In genomic region chr3:14795292-14796020, GRCm38 (mm10) we compare ENCODE assay signal across 37 mouse cellular contexts. TPM values are rescaled to one million over a fixed set of nuclear protein-coding genes. Genes with fewer than 3 reads are reported as not detected.
"Had no signal": no experiment of that assay in that cellular context is flagged by ENCODE, and none has a peak within 500 bp of the region (broad histone marks: within the 10 kb centered on the region; RNA-seq: fewer than 3 reads in every experiment).

No protein-coding gene starts in this region.

- H3K4me2 ChIP-seq: limb, embryonic 12.5 days; limb, embryonic 13.5 days; limb, embryonic 15.5 days; liver, embryonic 12.5 days; liver, embryonic 13.5 days; liver, embryonic 15.5 days; lung, embryonic 14.5 days; lung, embryonic 15.5 days; midbrain, embryonic 11.5 days; midbrain, embryonic 12.5 days; midbrain, embryonic 13.5 days; midbrain, embryonic 15.5 days; neural tube, embryonic 12.5 days; neural tube, embryonic 13.5 days had no signal

- H3K36me3 ChIP-seq: limb, embryonic 10.5 days; limb, embryonic 12.5 days; limb, embryonic 13.5 days; limb, embryonic 15.5 days; liver, embryonic 12.5 days; liver, embryonic 13.5 days; liver, embryonic 15.5 days; lung, embryonic 15.5 days; midbrain, embryonic 10.5 days; midbrain, embryonic 12.5 days; midbrain, embryonic 13.5 days; midbrain, embryonic 15.5 days; neural tube, embryonic 12.5 days; neural tube, embryonic 13.5 days had no signal

- H3K27me3 ChIP-seq: limb, embryonic 12.5 days; limb, embryonic 13.5 days; limb, embryonic 15.5 days; liver, embryonic 12.5 days; liver, embryonic 13.5 days; liver, embryonic 15.5 days; lung, embryonic 15.5 days; megakaryocyte, embryonic 14.5 days; midbrain, embryonic 12.5 days; midbrain, embryonic 13.5 days; midbrain, embryonic 15.5 days; neural tube, embryonic 12.5 days; neural tube, embryonic 13.5 days had no signal

- H3K4me1 ChIP-seq: limb, embryonic 10.5 days; limb, embryonic 12.5 days; limb, embryonic 13.5 days; limb, embryonic 15.5 days; liver, embryonic 12.5 days; liver, embryonic 13.5 days; liver, embryonic 15.5 days; lung, embryonic 15.5 days; megakaryocyte, embryonic 14.5 days; midbrain, embryonic 10.5 days; midbrain, embryonic 12.5 days; midbrain, embryonic 13.5 days; midbrain, embryonic 15.5 days; neural tube, embryonic 12.5 days; neural tube, embryonic 13.5 days had no signal

- H3K9ac ChIP-seq: limb, embryonic 12.5 days; limb, embryonic 13.5 days; limb, embryonic 15.5 days; liver, embryonic 12.5 days; liver, embryonic 13.5 days; liver, embryonic 14.5 days; liver, embryonic 15.5 days; liver, postnatal 0 days; lung, embryonic 14.5 days; lung, embryonic 15.5 days; midbrain, embryonic 12.5 days; midbrain, embryonic 13.5 days; midbrain, embryonic 15.5 days; neural tube, embryonic 12.5 days; neural tube, embryonic 13.5 days had no signal

- ATAC-seq: liver, embryonic 12.5 days; liver, postnatal 0 days; lung, postnatal 0 days; midbrain, embryonic 13.5 days; midbrain, embryonic 15.5 days; midbrain, embryonic 16.5 days had no signal

- DNase-seq: left cerebral cortex, postnatal 4 days; liver; liver, embryonic 13.5 days; liver, postnatal 0 days; lung, adult 18-20 months; lung, adult 2 months; lung, embryonic 14.5 days; lung, postnatal 10 days; lung, postnatal 14 days; lung, postnatal 36 days; lung, postnatal 4 days; midbrain, embryonic 14.5 days had no signal

- H3K27ac ChIP-seq: limb, embryonic 10.5 days; limb, embryonic 12.5 days; limb, embryonic 13.5 days; limb, embryonic 15.5 days; liver, embryonic 12.5 days; liver, embryonic 13.5 days; liver, embryonic 14.5 days; liver, embryonic 15.5 days; lung, embryonic 15.5 days; macrophage; midbrain, embryonic 10.5 days; midbrain, embryonic 12.5 days; midbrain, embryonic 13.5 days; midbrain, embryonic 15.5 days; neural tube, embryonic 12.5 days; neural tube, embryonic 13.5 days had no signal

- H3K4me3 ChIP-seq: limb, embryonic 10.5 days; limb, embryonic 12.5 days; limb, embryonic 13.5 days; limb, embryonic 15.5 days; liver, embryonic 12.5 days; liver, embryonic 13.5 days; liver, embryonic 15.5 days; lung, embryonic 15.5 days; megakaryocyte, embryonic 14.5 days; midbrain, embryonic 10.5 days; midbrain, embryonic 12.5 days; midbrain, embryonic 13.5 days; midbrain, embryonic 15.5 days; myocyte; neural tube, embryonic 12.5 days; neural tube, embryonic 13.5 days had no signal

- H3K9me3 ChIP-seq: limb, embryonic 10.5 days; limb, embryonic 12.5 days; limb, embryonic 13.5 days; limb, embryonic 15.5 days; liver, embryonic 12.5 days; liver, embryonic 13.5 days; liver, embryonic 15.5 days; lung, embryonic 15.5 days; megakaryocyte, embryonic 14.5 days; midbrain, embryonic 10.5 days; midbrain, embryonic 12.5 days; midbrain, embryonic 13.5 days; midbrain, embryonic 15.5 days; neural tube, embryonic 12.5 days; neural tube, embryonic 13.5 days had no signal

RNA-seq across cellular contexts. Expression of gene Car1, which starts 12.7 kb away (rescaled TPM):
- total RNA-seq: left cerebral cortex, postnatal 10 days; left cerebral cortex, postnatal 14 days; left cerebral cortex, postnatal 25 days; left cerebral cortex, postnatal 4 days; midbrain, postnatal 0 days; monocyte, adult 5-6 weeks had no signal
- polyA plus RNA-seq: limb, embryonic 10.5 days; limb, embryonic 12.5 days; lung, embryonic 14.5 days; macrophage; midbrain, embryonic 10.5 days; midbrain, embryonic 11.5 days; midbrain, embryonic 12.5 days; midbrain, embryonic 13.5 days; midbrain, embryonic 14.5 days; midbrain, embryonic 16.5 days; neural tube, embryonic 12.5 days; neural tube, embryonic 13.5 days had no signal
